Mouse (Mus musculus): ENCODE results near the gene Agr2. TPM values are rescaled to one million over a fixed set of nuclear protein-coding genes. Genes with fewer than 3 reads are reported as not detected.

The Agr2 gene
- total RNA-seq, 2 experiments from 2014 or later: not detected

GRCm38 (mm10) chr12:36020081-36020480, 27.4 kb downstream of the Agr2 start:
- ATAC-seq (replicated peaks; ENCODE audit: low FRiP score, poor library complexity, severe bottlenecking): no peak

DNA sequence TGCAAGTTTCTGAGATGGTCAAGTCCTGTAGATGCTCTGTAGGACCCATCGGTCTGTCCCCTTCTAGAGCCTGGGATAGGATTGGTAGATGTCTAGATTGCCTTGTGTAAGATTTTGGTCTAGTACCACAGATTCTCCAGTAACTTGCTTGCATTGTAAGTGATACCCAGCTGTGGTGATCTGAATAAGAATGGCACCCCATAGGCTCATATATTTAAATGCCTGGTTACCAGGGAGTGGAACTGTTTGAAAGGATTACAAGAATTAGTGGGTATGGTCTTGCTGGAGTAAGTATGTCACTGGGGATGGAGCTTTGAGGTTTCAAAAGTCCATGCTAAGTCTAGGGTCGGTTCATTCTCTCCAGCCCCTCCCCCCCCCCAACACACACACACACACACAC, 28.0 kb downstream of the Agr2 start:
- ATAC-seq (replicated peaks; ENCODE audit: low FRiP score, poor library complexity, severe bottlenecking): no peak

GRCm38 (mm10) chr12:36026126-36026525, 33.4 kb downstream of the Agr2 start:
- ATAC-seq (replicated peaks; ENCODE audit: low FRiP score, poor library complexity, severe bottlenecking): no peak

GRCm38 (mm10) chr12:36027171-36027570, 34.5 kb downstream of the Agr2 start:
- no peak for ATAC-seq (replicated peaks; ENCODE audit: low FRiP score, poor library complexity, severe bottlenecking)

GRCm38 (mm10) chr12:36028968-36029645, 36.4 kb downstream of the Agr2 start:
- no peak for ATAC-seq (replicated peaks; ENCODE audit: low FRiP score, poor library complexity, severe bottlenecking)

- ATAC-seq (replicated peaks; ENCODE audit: low FRiP score, poor library complexity, severe bottlenecking): no peak
Observed at GRCm38 (mm10) chr12:36029687-36030086, 37.0 kb downstream of the Agr2 start.

DNA sequence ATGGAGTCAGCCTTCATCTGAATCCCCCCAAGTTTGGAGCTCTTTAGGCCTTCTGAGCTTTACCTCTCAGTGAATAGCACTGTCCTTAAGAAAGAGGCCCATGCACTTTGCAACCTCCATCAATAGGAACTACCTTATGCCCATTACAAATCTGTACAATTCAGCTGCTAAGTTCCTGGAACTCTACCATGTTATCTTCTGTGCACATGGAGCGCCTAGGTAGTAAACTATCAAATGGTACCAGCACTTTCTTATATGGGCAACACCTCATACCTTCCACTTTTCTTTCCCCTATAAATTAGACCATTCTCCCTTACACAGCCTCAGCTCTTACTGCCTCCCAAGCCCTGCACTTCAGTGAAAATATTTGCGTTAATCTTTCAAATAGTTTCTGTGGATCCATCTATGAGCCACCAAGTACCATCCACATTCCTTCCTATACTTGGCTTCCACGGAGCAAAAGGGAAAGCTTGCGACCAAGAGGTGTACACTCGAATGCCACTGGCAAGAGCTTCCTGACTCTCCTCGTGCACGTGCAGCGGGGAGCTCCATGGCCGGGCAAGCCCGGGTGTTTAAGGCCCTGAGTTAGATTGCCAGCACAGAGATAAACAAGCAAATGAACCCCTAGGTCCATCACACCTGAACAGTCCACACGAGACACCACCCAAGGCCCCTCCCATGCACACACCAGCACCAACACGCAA, 38.1 kb downstream of the Agr2 start:
- 0 out of 2 replicates have a peak, but pooled peaks have one; percentile 35 for ATAC-seq (replicated peaks; ENCODE audit: low FRiP score, poor library complexity, severe bottlenecking)

GRCm38 (mm10) chr12:36032419-36032818, 39.7 kb downstream of the Agr2 start:
- no peak for ATAC-seq (replicated peaks; ENCODE audit: low FRiP score, poor library complexity, severe bottlenecking)

- ATAC-seq (replicated peaks; ENCODE audit: low FRiP score, poor library complexity, severe bottlenecking): no peak
Observed at GRCm38 (mm10) chr12:36035501-36035900, 42.8 kb downstream of the Agr2 start.

DNA sequence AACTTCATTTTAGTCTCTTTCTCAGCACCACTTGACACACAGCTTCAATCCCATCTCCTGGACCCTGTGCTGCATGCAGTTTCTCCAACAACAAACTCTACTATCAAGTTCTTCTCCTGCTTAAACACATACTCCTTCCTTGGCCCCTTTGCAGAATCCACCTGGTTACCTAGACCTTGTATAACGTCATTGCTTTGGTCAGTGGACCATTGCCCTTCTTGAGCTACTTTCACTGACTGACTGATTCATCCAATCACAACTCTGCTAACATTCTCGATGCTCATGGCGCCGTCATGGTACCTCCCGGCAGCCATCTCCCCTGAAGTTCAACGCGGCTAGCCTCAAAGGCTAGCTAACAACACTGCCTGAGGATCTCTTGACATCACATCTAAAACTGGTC, 43.4 kb downstream of the Agr2 start:
- ATAC-seq (replicated peaks; ENCODE audit: low FRiP score, poor library complexity, severe bottlenecking): no peak

DNA sequence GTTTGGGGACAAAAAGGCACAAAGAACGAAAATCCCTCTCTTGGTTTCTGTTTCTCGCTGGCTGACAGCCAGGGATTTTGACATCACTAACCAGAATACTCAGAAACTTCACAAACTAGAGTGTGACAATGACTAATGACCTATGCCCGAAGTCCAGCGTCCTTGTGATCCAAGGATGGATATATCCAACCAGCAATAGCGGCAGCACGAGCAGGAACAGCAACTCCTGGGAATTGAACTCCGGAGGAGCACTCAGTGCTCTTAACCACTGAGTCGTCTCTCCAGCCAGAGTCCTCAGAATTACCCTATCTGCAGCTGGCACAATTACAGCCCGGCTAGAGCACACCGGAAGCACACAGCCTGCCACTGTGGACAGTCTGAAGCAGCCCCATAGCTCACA, 44.1 kb downstream of the Agr2 start:
- peak; percentile 74 for ATAC-seq (replicated peaks; ENCODE audit: low FRiP score, poor library complexity, severe bottlenecking)

DNA sequence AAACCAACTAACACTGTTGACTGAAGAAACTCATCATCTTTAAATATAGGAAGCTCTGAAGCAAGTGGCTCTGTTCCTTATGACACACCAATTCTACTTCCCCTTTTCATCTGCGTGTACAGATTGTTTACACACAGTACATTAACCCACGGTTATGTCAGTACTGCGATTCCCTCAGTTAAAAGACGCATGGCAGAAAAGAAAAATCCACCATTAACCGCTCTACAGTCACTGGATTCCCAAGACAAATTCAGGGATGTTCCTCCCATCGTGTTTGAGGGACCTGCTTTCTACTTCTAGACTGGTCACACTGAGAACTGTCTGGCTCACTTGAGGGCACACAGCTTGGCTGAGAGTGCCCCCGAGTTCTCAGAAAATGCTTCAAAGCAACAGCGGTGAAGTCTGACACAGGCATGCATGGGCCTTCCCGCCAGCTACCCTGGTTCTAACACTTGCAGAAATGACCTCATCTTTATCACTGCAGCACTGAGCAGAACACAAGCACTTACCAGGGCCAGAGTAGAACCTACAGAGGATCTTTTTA, 46.9 kb downstream of the Agr2 start:
- peak; percentile 37; the same call in 1 of the 2 replicates for ATAC-seq (replicated peaks; ENCODE audit: low FRiP score, poor library complexity, severe bottlenecking)

DNA sequence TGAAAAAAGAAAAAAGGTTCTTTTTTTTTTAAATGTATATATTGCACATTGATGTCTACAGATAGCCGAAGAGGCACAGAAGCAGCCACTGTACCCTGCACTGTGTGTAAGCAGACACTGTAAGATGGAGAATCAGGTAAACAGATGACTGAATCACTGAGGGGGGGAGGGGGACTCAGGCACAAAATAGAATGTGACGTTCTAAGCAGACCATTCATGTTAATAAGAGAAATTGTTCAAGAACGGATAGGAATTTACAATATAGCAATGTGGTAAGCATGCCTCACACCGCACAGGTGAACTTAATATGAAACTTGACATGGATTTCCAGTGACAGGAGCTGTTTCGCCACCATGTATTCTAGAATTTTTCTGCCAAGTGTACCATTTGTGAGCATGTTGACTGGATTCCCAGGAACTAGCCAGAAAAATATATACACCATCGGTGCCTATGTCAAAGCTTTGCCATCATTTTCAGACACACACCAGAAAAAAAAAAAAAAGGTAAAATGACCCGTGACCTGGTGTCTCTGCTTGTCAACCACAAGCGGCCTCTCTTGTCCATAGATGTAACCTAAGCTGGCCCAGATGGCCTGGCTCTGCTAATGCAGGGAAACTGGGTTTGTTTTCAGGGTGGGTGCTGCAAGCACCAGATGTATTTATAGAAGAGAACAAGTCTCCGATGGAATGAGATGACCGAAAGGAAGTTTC, 48.0 kb downstream of the Agr2 start:
- ATAC-seq (replicated peaks; ENCODE audit: low FRiP score, poor library complexity, severe bottlenecking): no peak

DNA sequence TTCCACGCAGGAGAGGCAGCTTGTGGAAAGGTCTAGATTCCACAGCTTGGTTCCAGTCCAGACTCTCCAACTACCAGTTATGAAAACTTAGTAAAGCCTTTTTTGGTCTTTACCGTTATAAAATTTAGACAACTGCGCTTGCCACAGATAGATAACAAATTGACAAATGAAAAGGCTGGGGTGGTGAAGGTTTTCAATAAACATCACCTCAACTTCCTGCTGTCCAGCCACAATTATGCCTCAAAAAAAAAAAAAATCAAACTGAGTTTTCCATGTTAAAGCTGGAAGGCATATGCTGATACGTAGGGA, 48.5 kb downstream of the Agr2 start:
- no peak for ATAC-seq (replicated peaks; ENCODE audit: low FRiP score, poor library complexity, severe bottlenecking)

DNA sequence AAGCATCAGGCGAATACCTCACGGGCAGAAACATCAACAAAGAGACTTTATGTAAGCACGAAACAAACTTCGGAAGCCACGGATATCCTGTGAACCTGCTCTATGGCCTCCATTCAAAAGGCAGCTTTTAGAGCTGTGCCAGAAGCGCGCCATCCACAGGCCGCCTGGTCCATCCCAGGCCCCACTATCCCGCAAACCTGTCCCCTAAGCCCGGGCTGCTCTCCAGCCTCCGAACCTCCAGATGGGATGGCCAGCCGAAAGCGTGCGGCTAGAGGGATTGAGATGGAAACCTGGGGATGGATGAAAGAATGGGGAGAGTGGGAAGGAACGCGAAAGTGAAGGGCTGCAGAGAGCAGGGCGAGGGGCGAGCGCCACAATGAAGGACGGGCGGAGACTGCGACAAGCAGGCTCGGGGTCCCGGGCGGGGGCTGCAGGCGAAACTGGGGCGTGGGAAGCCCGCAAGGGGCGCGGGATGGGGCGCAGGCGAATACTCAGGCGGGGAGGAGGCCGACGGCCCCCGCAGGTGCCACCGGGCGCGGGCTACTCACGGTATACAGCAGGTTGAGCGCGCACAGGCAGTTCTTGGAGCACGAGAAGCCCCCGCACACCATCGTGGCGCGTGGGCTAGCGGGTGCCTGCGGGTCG, 49.1 kb downstream of the Agr2 start:
- peak; percentile 5; the same call in 1 of the 2 replicates for ATAC-seq (replicated peaks; ENCODE audit: low FRiP score, poor library complexity, severe bottlenecking)

DNA sequence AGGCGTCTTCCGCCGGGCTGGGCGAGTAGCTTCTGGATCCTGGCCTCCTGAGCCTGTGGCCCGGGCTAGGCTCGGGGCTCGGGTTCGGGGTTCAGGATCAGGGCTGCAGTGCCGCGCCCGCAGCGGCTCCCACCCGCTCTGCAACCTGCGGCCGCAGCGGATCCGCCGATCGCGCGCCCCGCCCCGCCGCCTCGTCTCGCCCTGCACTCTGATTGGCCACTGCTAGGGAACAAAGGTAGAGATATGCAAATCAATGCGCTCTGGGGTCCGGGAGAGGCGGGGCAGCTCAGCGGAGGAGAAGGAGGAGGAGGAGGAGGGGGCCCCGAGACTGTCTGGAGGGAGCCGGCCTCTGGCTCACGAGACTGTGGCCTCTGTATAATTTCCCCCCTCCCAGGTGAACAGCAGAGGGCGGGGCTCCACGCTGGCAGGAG, 49.7 kb downstream of the Agr2 start, which contains the start of gene Tspan13:
Tspan13 (minus strand) TSS at position 153 of the 431 bp plus-strand sequence.
- peak; percentile 92 for ATAC-seq (replicated peaks; ENCODE audit: low FRiP score, poor library complexity, severe bottlenecking)

DNA sequence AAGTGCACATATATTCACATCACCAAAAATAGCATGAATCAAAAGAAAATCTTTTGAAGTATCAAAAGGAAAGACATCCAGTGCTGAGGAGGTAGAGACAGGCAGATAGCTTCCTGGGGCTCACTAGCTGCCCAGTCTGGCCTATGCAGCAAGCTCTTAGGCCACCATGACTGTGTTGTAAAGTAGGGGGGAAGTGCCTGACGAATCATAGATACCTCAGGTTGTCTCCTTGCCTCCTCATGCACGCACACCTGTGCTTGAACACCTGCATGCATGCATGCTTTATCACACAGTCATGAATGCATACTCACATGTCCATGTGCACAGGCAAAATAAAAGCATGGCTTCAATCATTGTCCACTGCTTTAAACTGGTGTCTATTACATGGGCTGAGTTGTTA, 52.0 kb downstream of the Agr2 start:
- ATAC-seq (replicated peaks; ENCODE audit: low FRiP score, poor library complexity, severe bottlenecking): no peak

GRCm38 (mm10) chr12:36046196-36046595, 53.5 kb downstream of the Agr2 start:
- no peak for ATAC-seq (replicated peaks; ENCODE audit: low FRiP score, poor library complexity, severe bottlenecking)

- ATAC-seq (replicated peaks; ENCODE audit: low FRiP score, poor library complexity, severe bottlenecking): no peak
Observed at GRCm38 (mm10) chr12:36047593-36047992, 54.9 kb downstream of the Agr2 start.

DNA sequence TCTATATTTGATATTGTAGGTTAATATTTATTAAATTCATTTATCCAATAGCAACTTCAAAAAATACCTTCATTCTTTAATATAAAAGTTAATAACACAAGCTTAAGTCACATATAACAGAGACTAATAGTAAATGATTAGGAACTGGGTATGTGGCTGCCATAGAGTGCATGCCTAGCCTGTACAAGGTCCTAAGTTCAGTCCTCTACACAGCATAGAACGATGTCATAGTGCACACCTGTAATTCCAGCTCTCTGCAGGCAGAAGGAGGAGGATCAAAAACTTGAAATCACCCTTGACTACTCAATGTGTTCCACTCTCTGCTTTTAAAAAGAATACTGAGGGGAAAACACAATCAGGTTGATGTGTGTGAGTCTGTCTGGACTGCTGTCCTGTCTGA, 57.6 kb downstream of the Agr2 start:
- ATAC-seq (replicated peaks; ENCODE audit: low FRiP score, poor library complexity, severe bottlenecking): no peak

Data from erythroblast, adult 5-6 weeks (primary cell).